Mouse (Mus musculus): ENCODE data around the gene Edc3.
"Not testable (repeated sequence)": the region's sequence is repeated elsewhere in the genome, so short reads cannot be mapped to it uniquely, and the experiment has no call there.

DNA sequence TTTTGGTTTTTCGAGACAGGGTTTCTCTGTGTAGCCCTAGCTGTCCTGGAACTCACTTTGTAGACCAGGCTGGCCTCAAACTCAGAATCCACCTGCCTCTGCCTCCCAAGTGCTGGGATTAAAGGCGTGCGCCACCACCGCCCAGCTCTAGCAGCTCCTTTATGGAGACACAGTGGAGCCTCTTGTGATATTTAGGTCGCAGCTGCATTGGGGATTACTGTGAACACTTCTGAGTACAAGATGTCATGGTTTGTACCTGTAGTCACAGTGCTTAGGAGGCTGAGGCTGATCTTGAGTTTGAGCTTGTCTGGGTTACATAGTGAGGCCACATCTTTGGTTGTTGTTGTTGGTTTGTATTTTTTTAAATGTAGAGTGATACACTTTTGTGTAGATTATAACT, 1.9 kb downstream of the Edc3 start:
- not testable (repeated sequence) for TF ChIP-seq TAL1, GATA1 (IDR thresholded peaks at IDR 0.05; ENCODE audit: low read length)
